Comparison of ENCODE assay signal across 17 mouse cellular contexts in the genomic region with DNA sequence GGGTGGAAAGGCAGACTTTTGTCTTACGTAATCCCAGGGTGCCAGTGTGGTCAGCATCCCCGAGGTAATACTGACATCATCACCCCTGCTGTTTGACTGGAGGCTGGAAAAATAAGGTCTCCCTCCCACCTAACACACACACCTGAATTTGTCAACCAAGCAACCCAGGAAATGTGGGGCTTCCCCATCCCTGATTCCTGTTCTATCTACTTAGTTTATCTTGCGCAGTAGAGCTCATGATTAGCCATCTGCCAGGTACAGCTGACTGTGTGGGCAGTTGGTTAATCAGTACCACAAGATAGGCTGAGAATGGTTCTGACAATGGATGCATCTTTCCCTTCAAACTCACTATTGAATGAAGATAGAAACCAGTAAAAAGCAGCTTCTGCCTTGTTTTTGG. TPM values are rescaled to one million over a fixed set of nuclear protein-coding genes. Genes with fewer than 3 reads are reported as not detected.
DNase-seq lines count a peak whose midpoint lies in the region; ATAC-seq lines count a peak whose summit lies in the region.
"Had no signal": no experiment of that assay in that cellular context is flagged by ENCODE, and none has a peak within 500 bp of the region (broad histone marks: within the 10 kb centered on the region; RNA-seq: fewer than 3 reads in every experiment).

No protein-coding gene starts in this region.

- peak; percentile 92 for ATAC-seq in cerebellum, adult (ENCODE audit: insufficient number of reproducible peaks, low FRiP score, low TSS enrichment)
- ATAC-seq: hindbrain, embryonic 16.5 days had no signal

- DNase-seq in cerebellum, postnatal 4 days (ENCODE audit: low spot score in 2 of 2), result no peak
- DNase-seq in layer of hippocampus, adult 18-20 months (ENCODE audit: low spot score in 2 of 2), result peak; percentile 54 to 80
- DNase-seq in layer of hippocampus, postnatal 10 days (ENCODE audit: low spot score in 2 of 2), result no peak
- DNase-seq in cerebellum, adult 11-12 months, result peak; percentile 80
- peak; percentile 68 to 74 for DNase-seq in cerebellum, postnatal 25 days
- DNase-seq in thymus, postnatal 25 days, result no peak
- no peak for DNase-seq in adrenal gland, postnatal 4 days (ENCODE audit: low spot score in 2 of 2)
- DNase-seq: adrenal gland, adult 2 months; embryo, embryonic 11 days; gastrocnemius, postnatal 36 days; heart, postnatal 36 days; kidney, adult 8-10 months; kidney, postnatal 36 days; lung, postnatal 10 days had no signal

RNA-seq across cellular contexts. Expression of gene Cpe, which starts 28.0 kb away (rescaled TPM):
- 1,000 to 10,000 TPM; 2,606 to 2,683 TPM for total RNA-seq in layer of hippocampus, adult 18-20 months (2021)
- total RNA-seq in layer of hippocampus, postnatal 10 days (2021), result 1,000 to 10,000 TPM; 2,385 to 2,461 TPM
- 100 to 1,000 TPM; 515 to 519 TPM for total RNA-seq in adrenal gland, postnatal 4 days (2021)
- total RNA-seq: MEL had no signal

Comparison
In these comparisons a context has a peak if more than half of its experiments do, and no peak if none do; other contexts are left out.
1. DNase-seq: peak in layer of hippocampus, adult 18-20 months (2 of 2), cerebellum, adult 11-12 months (single experiment) and cerebellum, postnatal 25 days (2 of 2); none in cerebellum, postnatal 4 days (0 of 2), layer of hippocampus, postnatal 10 days (0 of 2), thymus, postnatal 25 days (single experiment) and adrenal gland, postnatal 4 days (0 of 2).
2. RNA of gene Cpe, which starts 28.0 kb away (total RNA-seq): 2,606 to 2,683 TPM in layer of hippocampus, adult 18-20 months and 2,385 to 2,461 TPM in layer of hippocampus, postnatal 10 days; 515 to 519 TPM in adrenal gland, postnatal 4 days; every median in the first group is over 4 times any median in the second.